Mouse (Mus musculus) gastrocnemius, postnatal 14 days (tissue): ENCODE results near the gene E130208F15Rik. TPM values are rescaled to one million over a fixed set of nuclear protein-coding genes. Genes with fewer than 3 reads are reported as not detected.

ENCODE experiments used
- DNase-seq: peaks from one replicate; pipeline ENCODE4 v3.0.0; 2021; ENCODE audit warnings: mixed read lengths
- intact Hi-C: fragments of 180-260 bp; cut with DNase I; formaldehyde crosslinking; loops from one replicate; pipeline ENCODE4 v1.15.1; 2025; ENCODE audit warnings: low total_unique reads
- total RNA-seq, 2 experiments: library from RNA; stranded (reverse); gene quantifications; 2 replicates each; pipeline ENCODE4 v1.2.3; 2021

The E130208F15Rik gene
- total RNA-seq, 2 experiments from 2014 or later, result 0.51 to 0.78 TPM

DNA sequence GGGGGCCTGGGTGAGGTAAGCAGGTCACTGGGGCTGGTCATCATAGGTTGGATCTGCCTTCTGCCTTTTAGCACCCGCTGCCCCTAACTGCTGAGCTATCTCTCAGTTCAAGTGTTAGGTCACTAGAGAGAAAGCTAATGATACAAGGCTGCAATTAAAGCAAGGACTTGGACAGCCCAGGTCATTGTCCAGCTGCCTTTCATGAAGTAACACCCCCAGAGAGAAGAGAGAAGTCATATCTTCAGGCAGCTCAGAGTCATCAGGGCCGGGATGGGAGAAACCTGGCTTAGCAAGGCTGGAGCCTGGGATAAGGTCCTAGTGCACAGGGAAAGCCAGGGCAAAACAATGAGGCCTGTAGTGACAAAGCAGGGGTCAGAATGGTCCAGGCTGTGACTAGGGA is 45.9 kb downstream of the E130208F15Rik start:
- intact Hi-C loops, result no loop called here
- DNase-seq, result no peak

Other genes starting within 250 kb of the E130208F15Rik start
- 1 to 10 TPM; 1.0 to 1.6 TPM for gene Zfp82, start 248.8 kb upstream of the E130208F15Rik start, total RNA-seq
- under 1 TPM in 1 of 2 experiments, not detected in 1; 0.80 TPM for gene Gm26920, start 231.3 kb upstream of the E130208F15Rik start, total RNA-seq
- gene Zfp566, start 231.2 kb upstream of the E130208F15Rik start, total RNA-seq, result 1 to 10 TPM; 1.1 to 1.8 TPM
- gene Zfp260, start 227.0 kb upstream of the E130208F15Rik start, total RNA-seq, result 10 to 100 TPM; 29.9 to 33.5 TPM
- gene Zfp382, start 199.8 kb upstream of the E130208F15Rik start, total RNA-seq, result 1 to 10 TPM; 1.6 to 2.9 TPM
- gene Zfp146, start 152.0 kb upstream of the E130208F15Rik start, total RNA-seq, result 10 to 100 TPM; 23.5 to 27.0 TPM
- gene Cox7a1, start 137.6 kb upstream of the E130208F15Rik start, total RNA-seq, result 100 to 1,000 TPM; 827 to 966 TPM
- gene Capns1, start 122.9 kb upstream of the E130208F15Rik start, total RNA-seq, result 100 to 1,000 TPM; 275 to 320 TPM
- 10 to 100 TPM; 56.0 to 61.2 TPM for gene Polr2i, start 89.8 kb upstream of the E130208F15Rik start, total RNA-seq
- 10 to 100 TPM; 26.8 to 37.2 TPM for gene Tbcb, start 89.5 kb upstream of the E130208F15Rik start, total RNA-seq
- gene Ovol3, start 86.0 kb upstream of the E130208F15Rik start, total RNA-seq, result under 1 TPM in 1 of 2 experiments, not detected in 1; 0.33 TPM
- under 1 TPM; 0.16 to 0.29 TPM for gene Thap8, start 41.6 kb upstream of the E130208F15Rik start, total RNA-seq
- 1 to 10 TPM; 2.9 to 3.1 TPM for gene Wdr62, start 41.3 kb upstream of the E130208F15Rik start, total RNA-seq
- gene Clip3, start 30.0 kb upstream of the E130208F15Rik start, total RNA-seq, result 10 to 100 TPM; 18.2 to 20.9 TPM
- gene Alkbh6, start 13.0 kb upstream of the E130208F15Rik start, total RNA-seq, result 10 to 100 TPM; 16.0 to 17.4 TPM
- gene Syne4, start 6.9 kb upstream of the E130208F15Rik start, total RNA-seq, result 1 to 10 TPM; 1.0 to 1.1 TPM
- gene Sdhaf1, start 2.2 kb downstream of the E130208F15Rik start, total RNA-seq, result 10 to 100 TPM in 1 of 2 experiments, 1 to 10 TPM in 1; 7.8 to 10.6 TPM
- gene Lrfn3, start 41.0 kb downstream of the E130208F15Rik start, total RNA-seq, result 1 to 10 TPM; 1.5 to 1.8 TPM
- gene Tyrobp, start 92.0 kb downstream of the E130208F15Rik start, total RNA-seq, result 10 to 100 TPM in 1 of 2 experiments, 1 to 10 TPM in 1; 7.8 to 10.4 TPM
- under 1 TPM in 1 of 2 experiments, not detected in 1; 0.94 TPM for gene Hcst, start 98.1 kb downstream of the E130208F15Rik start, total RNA-seq
- gene Nfkbid, start 100.0 kb downstream of the E130208F15Rik start, total RNA-seq, result under 1 TPM; 0.21 to 0.33 TPM
- 1 to 10 TPM; 1.9 to 2.3 TPM for gene Aplp1, start 123.8 kb downstream of the E130208F15Rik start, total RNA-seq
- not detected for gene Kirrel2, start 135.9 kb downstream of the E130208F15Rik start, total RNA-seq
- not detected for gene Nphs1, start 136.6 kb downstream of the E130208F15Rik start, total RNA-seq
- not detected for gene Prodh2, start 171.9 kb downstream of the E130208F15Rik start, total RNA-seq
- 1 to 10 TPM in 1 of 2 experiments, under 1 TPM in 1; 0.98 to 2.4 TPM for gene Arhgap33, start 213.3 kb downstream of the E130208F15Rik start, total RNA-seq
- gene Hspb6, start 230.4 kb downstream of the E130208F15Rik start, total RNA-seq, result 100 to 1,000 TPM; 455 to 476 TPM
- gene Proser3, start 230.6 kb downstream of the E130208F15Rik start, total RNA-seq, result 1 to 10 TPM; 3.9 to 4.8 TPM
- gene Lin37, start 238.1 kb downstream of the E130208F15Rik start, total RNA-seq, result 1 to 10 TPM; 8.4 to 9.1 TPM
- gene U2af1l4, start 241.6 kb downstream of the E130208F15Rik start, total RNA-seq, result 10 to 100 TPM; 49.6 to 50.1 TPM
- 1 to 10 TPM in 1 of 2 experiments, under 1 TPM in 1; 0.74 to 1.7 TPM for gene Gm49396, start 241.6 kb downstream of the E130208F15Rik start, total RNA-seq
- 10 to 100 TPM; 83.4 to 92.7 TPM for gene Psenen, start 241.9 kb downstream of the E130208F15Rik start, total RNA-seq
- gene Igflr1, start 243.7 kb downstream of the E130208F15Rik start, total RNA-seq, result under 1 TPM; 0.60 to 0.88 TPM